Mouse (Mus musculus) heart, adult 2 months (tissue): ENCODE data around the gene Tmed2.

Source experiments
- CTCF ChIP-seq: fragments of 200-600 bp; IDR thresholded peaks from 2 replicates; pipeline ENCODE4 v1.8.1; 2022; ENCODE audit warnings: antibody characterized with exemption, mild to moderate bottlenecking, moderate library complexity
- POLR2A ChIP-seq: fragments of 200-500 bp; IDR thresholded peaks from 2 replicates; pipeline ENCODE4 v1.6.1; 2011; ENCODE audit warnings: mild to moderate bottlenecking, low read depth, low read length, control low read depth; ENCODE audit not compliant: insufficient read depth

- TF ChIP-seq CTCF (no peak), POLR2A (no peak)
Observed at GRCm38 (mm10) chr5:124571068-124571467, 30.6 kb downstream of the Tmed2 start.
